Mouse (Mus musculus) liver, adult (tissue): Measurements from ENCODE around the gene Dok1.
A peak's percentile ranks its signal among the peaks of the same experiment; 100 is the strongest.

ENCODE experiments used
- GATA4 ChIP-seq: IDR thresholded peaks from 2 replicates; pipeline ENCODE4 v1.6.1; 2014; ENCODE audit warnings: mild to moderate bottlenecking, low read length; ENCODE audit not compliant: insufficient replicate concordance

The Dok1 gene

GRCm38 (mm10) chr6:83029777-83030176 lies 3.5 kb downstream of the Dok1 start:
- no peak for TF ChIP-seq GATA4

GRCm38 (mm10) chr6:83027706-83028105 lies 5.6 kb downstream of the Dok1 start:
- no peak for TF ChIP-seq GATA4

GRCm38 (mm10) chr6:83027293-83027692 lies 6.0 kb downstream of the Dok1 start:
- no peak for TF ChIP-seq GATA4

GRCm38 (mm10) chr6:83025221-83025620 lies 8.1 kb downstream of the Dok1 start:
- TF ChIP-seq GATA4: no peak

GRCm38 (mm10) chr6:83024421-83024820 lies 8.8 kb downstream of the Dok1 start:
- no peak for TF ChIP-seq GATA4

- no peak for TF ChIP-seq GATA4
Measured at GRCm38 (mm10) chr6:83023786-83024185, 9.5 kb downstream of the Dok1 start.

GRCm38 (mm10) chr6:83023008-83023407 lies 10.3 kb downstream of the Dok1 start:
- TF ChIP-seq GATA4: no peak

- no peak for TF ChIP-seq GATA4
Measured at GRCm38 (mm10) chr6:83020836-83021593, 12.3 kb downstream of the Dok1 start.

GRCm38 (mm10) chr6:83020121-83020520 lies 13.2 kb downstream of the Dok1 start:
- no peak for TF ChIP-seq GATA4

- TF ChIP-seq GATA4: no peak
Measured at GRCm38 (mm10) chr6:83019044-83019443, 14.2 kb downstream of the Dok1 start.

- TF ChIP-seq GATA4: no peak
Measured at GRCm38 (mm10) chr6:83017190-83017589, 16.1 kb downstream of the Dok1 start.

- TF ChIP-seq GATA4: no peak
Measured at GRCm38 (mm10) chr6:83015749-83016148, 17.5 kb downstream of the Dok1 start.

- no peak for TF ChIP-seq GATA4
Measured at GRCm38 (mm10) chr6:83014482-83015466, 18.5 kb downstream of the Dok1 start.

- no peak for TF ChIP-seq GATA4
Measured at GRCm38 (mm10) chr6:83013444-83013843, 19.8 kb downstream of the Dok1 start.

GRCm38 (mm10) chr6:83011756-83012155 lies 21.5 kb downstream of the Dok1 start:
- no peak for TF ChIP-seq GATA4

- no peak for TF ChIP-seq GATA4
Measured at GRCm38 (mm10) chr6:83011255-83011654, 22.0 kb downstream of the Dok1 start.

GRCm38 (mm10) chr6:83010010-83010409 lies 23.3 kb downstream of the Dok1 start:
- TF ChIP-seq GATA4: peak; percentile 86

GRCm38 (mm10) chr6:83008659-83009058 lies 24.6 kb downstream of the Dok1 start:
- no peak for TF ChIP-seq GATA4
